Mouse (Mus musculus): ENCODE measurements around the gene Neil3.
"Not testable (repeated sequence)": the region's sequence is repeated elsewhere in the genome, so short reads cannot be mapped to it uniquely, and the experiment has no call there.

Neil3 gene

DNA sequence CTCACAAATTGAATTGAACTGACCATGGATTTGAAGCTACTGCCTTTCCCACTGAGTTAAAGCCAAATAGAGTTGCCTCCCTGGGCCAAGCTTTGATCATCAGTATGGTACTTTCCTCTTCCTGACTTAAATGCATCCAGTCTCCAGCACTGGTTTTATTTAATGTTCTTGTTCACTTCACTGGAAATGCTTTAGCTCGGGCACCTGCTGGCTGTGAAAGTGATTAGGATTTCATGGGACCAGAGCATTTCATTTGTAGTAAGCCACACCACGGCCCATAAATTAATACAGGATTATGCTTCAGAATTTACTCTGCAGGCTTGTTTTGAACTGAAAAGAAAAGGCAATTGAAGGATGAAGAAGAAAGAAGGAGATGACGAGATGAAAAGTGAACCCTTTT, 100.8 kb downstream of the Neil3 start:
- DNase-seq (ENCODE audit: low spot score in 2 of 2), result not testable (repeated sequence)
